Mouse (Mus musculus) intestine, embryonic 15.5 days (tissue): ENCODE results near the gene Pmepa1. TPM values are rescaled to one million over a fixed set of nuclear protein-coding genes. Genes with fewer than 3 reads are reported as not detected.

Experiments
- ATAC-seq: fragments of 200-750 bp; cut with Nextera tagmentation; 2 replicates; pipeline ENCODE4 v1.8.0; 2017; ENCODE audit warnings: moderate TSS enrichment, moderate library complexity
- H3K27ac ChIP-seq: fragments of 300-500 bp; sonication (generic); 2 replicates; pipeline ENCODE4 v1.5.1; 2015; ENCODE audit warnings: mild to moderate bottlenecking, inconsistent platforms
- H3K27me3 ChIP-seq: fragments of 300-500 bp; sonication (generic); replicated peaks from 2 replicates; pipeline ENCODE4 v1.6.1; 2015; ENCODE audit warnings: inconsistent platforms
- H3K36me3 ChIP-seq: fragments of 300-500 bp; sonication (generic); 2 replicates; pipeline ENCODE4 v1.6.1; 2015; ENCODE audit warnings: inconsistent platforms
- H3K4me1 ChIP-seq: fragments of 300-500 bp; sonication (generic); replicated peaks from 2 replicates; pipeline ENCODE4 v1.6.1; 2015; ENCODE audit warnings: inconsistent platforms
- H3K4me2 ChIP-seq: fragments of 300-500 bp; sonication (generic); replicated peaks from 2 replicates; pipeline ENCODE4 v1.6.1; 2015; ENCODE audit warnings: mild to moderate bottlenecking, inconsistent platforms
- H3K4me3 ChIP-seq: fragments of 300-500 bp; sonication (generic); replicated peaks from 2 replicates; pipeline ENCODE4 v1.5.1; 2015; ENCODE audit warnings: inconsistent platforms
- H3K9ac ChIP-seq: fragments of 300-500 bp; sonication (generic); 2 replicates; pipeline ENCODE4 v1.6.1; 2015; ENCODE audit warnings: inconsistent platforms
- H3K9me3 ChIP-seq: fragments of 300-500 bp; sonication (generic); 2 replicates; pipeline ENCODE4 v1.6.1; 2016; ENCODE audit warnings: inconsistent platforms
- WGBS: fragments of 180-500 bp; shearing (Covaris S2); methylation state at CpG from one replicate; pipeline ENCODE4 v1.1.7; 2015; 5-methylcytosine and 5-hydroxymethylcytosine counted together
- polyA plus RNA-seq: library from polyadenylated mRNA; unstranded; fragments of >200 nt; fragmentation: Nextera tagmentation; extraction: Ambion mirVana; gene quantifications from 2 replicates; pipeline ENCODE4 v1.2.1, GENCODE M21; 2015

The Pmepa1 gene
- polyA plus RNA-seq, 1 experiment from 2014 or later = 5.6 TPM

- Histone ChIP-seq H3K27ac (no peak overlapping the region), H3K36me3 (no peaks in the 10 kb centered on the region), H3K4me1 (peaks cover 14% of the 10 kb centered on the region), H3K4me2 (no peak overlapping the region), H3K9ac (no peak overlapping the region), H3K9me3 (no peaks in the 10 kb centered on the region), H3K27me3 (peaks cover 7% of the 10 kb centered on the region; the same call in 1 of the 2 replicates), H3K4me3 (no peak overlapping the region)
- ATAC-seq = no peak
- WGBS = 77% methylated on average over 8 of the region's 8 CpGs
Observed at GRCm38 (mm10) chr2:173177951-173178350, 98.4 kb downstream of the Pmepa1 start.

GRCm38 (mm10) chr2:173177481-173177880 is 98.9 kb downstream of the Pmepa1 start:
- H3K4me2 ChIP-seq = no peak overlapping the region
- no peak for ATAC-seq
- H3K9me3 ChIP-seq = no peaks in the 10 kb centered on the region
- WGBS = 75% methylated on average over 5 of the region's 5 CpGs
- H3K4me3 ChIP-seq = no peak overlapping the region
- H3K36me3 ChIP-seq = no peaks in the 10 kb centered on the region
- peaks cover 7% of the 10 kb centered on the region; the same call in 1 of the 2 replicates for H3K27me3 ChIP-seq
- H3K4me1 ChIP-seq = peaks cover 19% of the 10 kb centered on the region
- H3K27ac ChIP-seq = no peak overlapping the region
- no peak overlapping the region for H3K9ac ChIP-seq

GRCm38 (mm10) chr2:173175703-173176102 is 100.6 kb downstream of the Pmepa1 start:
- H3K4me1 ChIP-seq = peaks cover 35% of the 10 kb centered on the region
- 91% methylated on average over 5 of the region's 5 CpGs for WGBS

GRCm38 (mm10) chr2:173174569-173174968 is 101.8 kb downstream of the Pmepa1 start:
- Histone ChIP-seq H3K4me3 (peak overlapping the region; percentile 8; the same call in 1 of the 2 replicates), H3K36me3 (no peaks in the 10 kb centered on the region), H3K27ac (0 out of 2 replicates have a peak overlapping the region, but pooled peaks have one; percentile 84), H3K9me3 (no peaks in the 10 kb centered on the region), H3K4me2 (peak overlapping the region; percentile 58), H3K9ac (no peak overlapping the region), H3K27me3 (peaks cover 14% of the 10 kb centered on the region), H3K4me1 (peaks cover 35% of the 10 kb centered on the region)
- ATAC-seq = no peak
- 42% methylated on average over 1 of the region's 1 CpGs for WGBS

More at GRCm38 (mm10) chr2:173175703-173176102, 100.6 kb downstream of the Pmepa1 start:
- H3K36me3 ChIP-seq = no peaks in the 10 kb centered on the region
- H3K9me3 ChIP-seq = no peaks in the 10 kb centered on the region
- no peak overlapping the region for H3K4me3 ChIP-seq
- no peak overlapping the region for H3K4me2 ChIP-seq
- H3K27ac ChIP-seq = no peak overlapping the region
- no peak overlapping the region for H3K9ac ChIP-seq
- ATAC-seq = no peak
- peaks cover 7% of the 10 kb centered on the region; the same call in 1 of the 2 replicates for H3K27me3 ChIP-seq

Other genes starting within 250 kb of the Pmepa1 start
- 0.23 and 0.36 TPM in 2 replicates for gene Ctcfl, start 157.0 kb downstream of the Pmepa1 start, polyA plus RNA-seq
- 7.0 and 8.4 TPM in 2 replicates for gene Pck1, start 123.5 kb downstream of the Pmepa1 start, polyA plus RNA-seq
- 0.55 and 0.95 TPM in 2 replicates for gene Zbp1, start 57.6 kb downstream of the Pmepa1 start, polyA plus RNA-seq
- not detected in 2 replicates for gene 1700021F07Rik, start 246.1 kb upstream of the Pmepa1 start, polyA plus RNA-seq